Mouse (Mus musculus): ENCODE results near the gene S1pr2. TPM values are rescaled to one million over a fixed set of nuclear protein-coding genes. Genes with fewer than 3 reads are reported as not detected.
A peak's percentile ranks its signal among the peaks of the same experiment; 100 is the strongest.
"Not testable (repeated sequence)": the region's sequence is repeated elsewhere in the genome, so short reads cannot be mapped to it uniquely, and the experiment has no call there.

The S1pr2 gene
- polyA plus RNA-seq, 1 experiment from 2014 or later, result 53.0 TPM

- no peak overlapping the region for H3K9ac ChIP-seq
- H3K27ac ChIP-seq, result no peak overlapping the region
- WGBS, result 39% methylated on average over 1 of the region's 1 CpGs
- no peak overlapping the region for H3K4me3 ChIP-seq
- no peak overlapping the region for H3K4me2 ChIP-seq (replicated peaks)
- peaks cover 8% of the 10 kb centered on the region for H3K4me1 ChIP-seq
- H3K27me3 ChIP-seq, result peaks cover 42% of the 10 kb centered on the region
- H3K36me3 ChIP-seq, result peaks cover 20% of the 10 kb centered on the region
- H3K9me3 ChIP-seq, result no peaks in the 10 kb centered on the region
- ATAC-seq (ENCODE audit: insufficient number of reproducible peaks, insufficient read depth, low FRiP score, low TSS enrichment), result no peak
Observed at GRCm38 (mm10) chr9:21012368-21012767, 35.8 kb upstream of the S1pr2 start.

- WGBS, result 59% methylated on average over 5 of the region's 5 CpGs
- Histone ChIP-seq H3K36me3 (peaks cover 25% of the 10 kb centered on the region), H3K9ac (no peak overlapping the region), H3K9me3 (no peaks in the 10 kb centered on the region), H3K27ac (0 out of 2 replicates have a peak overlapping the region, but pooled peaks have one; percentile 11), H3K27me3 (peaks cover 37% of the 10 kb centered on the region), H3K4me2 (replicated peaks) (no peak overlapping the region), H3K4me1 (peaks cover 8% of the 10 kb centered on the region), H3K4me3 (no peak overlapping the region)
- ATAC-seq (ENCODE audit: insufficient number of reproducible peaks, insufficient read depth, low FRiP score, low TSS enrichment), result no peak
Observed at GRCm38 (mm10) chr9:21011846-21012312, 35.3 kb upstream of the S1pr2 start.

DNA sequence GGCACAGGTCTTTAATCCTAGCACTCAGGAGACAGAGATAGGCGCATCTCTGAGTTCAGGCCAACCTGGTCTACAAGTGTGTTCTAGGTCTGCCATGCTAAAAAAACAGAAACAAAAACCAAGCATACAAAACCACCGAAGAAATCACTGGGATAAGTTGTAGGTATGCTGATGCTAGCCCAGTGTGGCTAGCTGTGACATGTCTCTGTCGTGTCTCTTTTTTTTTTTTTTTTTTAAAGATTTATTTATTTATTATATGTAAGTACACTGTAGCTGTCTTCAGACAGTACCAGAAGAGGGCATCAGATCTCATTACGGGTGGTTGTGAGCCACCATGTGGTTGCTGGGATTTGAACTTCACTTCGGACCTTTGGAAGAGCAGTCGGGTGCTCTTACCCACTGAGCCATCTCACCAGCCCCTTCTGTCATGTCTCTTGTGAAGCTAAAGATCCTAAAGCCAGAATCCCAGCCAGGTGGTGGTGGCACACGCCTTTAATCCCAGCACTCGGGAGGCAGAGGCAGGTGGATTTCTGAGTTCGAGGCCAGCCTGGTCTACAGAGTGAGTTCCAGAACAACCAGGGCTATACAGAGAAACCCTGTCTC lies 34.5 kb upstream of the S1pr2 start:
- 73% methylated on average over 9 of the region's 9 CpGs for WGBS
- H3K4me1 ChIP-seq; H3K9me3 ChIP-seq; H3K4me3 ChIP-seq; H3K4me2 ChIP-seq (replicated peaks); H3K27ac ChIP-seq; ATAC-seq (ENCODE audit: insufficient number of reproducible peaks, insufficient read depth, low FRiP score, low TSS enrichment); H3K9ac ChIP-seq: not testable (repeated sequence)
- Histone ChIP-seq H3K27me3 (peaks cover 29% of the 10 kb centered on the region), H3K36me3 (peaks cover 33% of the 10 kb centered on the region)

DNA sequence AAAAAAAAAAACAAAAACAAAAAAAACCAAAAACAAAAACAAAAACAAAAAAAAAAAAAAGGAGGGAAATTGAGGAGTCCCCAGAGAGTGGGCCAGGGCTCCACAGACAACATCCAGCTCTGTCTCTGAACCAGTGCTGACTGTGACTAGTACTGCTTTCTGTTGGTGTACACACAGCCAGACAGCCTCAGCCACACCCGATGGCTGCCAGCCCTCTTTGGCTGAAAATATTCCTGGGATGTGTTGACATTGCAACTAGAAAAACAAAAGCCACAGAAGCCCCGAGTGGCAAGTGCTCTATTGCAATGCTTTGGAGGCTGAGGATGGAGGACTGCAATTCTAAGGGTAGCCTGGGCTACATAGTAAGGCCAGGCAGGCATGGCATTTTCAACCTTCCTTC lies 33.8 kb upstream of the S1pr2 start:
- Histone ChIP-seq H3K4me1 (peaks cover 4% of the 10 kb centered on the region; the same call in 1 of the 2 replicates), H3K4me2 (replicated peaks) (no peak overlapping the region), H3K27ac (no peak overlapping the region), H3K9me3 (no peaks in the 10 kb centered on the region), H3K9ac (no peak overlapping the region), H3K36me3 (peaks cover 39% of the 10 kb centered on the region), H3K4me3 (no peak overlapping the region), H3K27me3 (peaks cover 22% of the 10 kb centered on the region)
- WGBS, result 74% methylated on average over 2 of the region's 2 CpGs
- ATAC-seq (ENCODE audit: insufficient number of reproducible peaks, insufficient read depth, low FRiP score, low TSS enrichment), result no peak

- H3K4me3 ChIP-seq, result no peak overlapping the region
- H3K4me1 ChIP-seq, result peaks cover 4% of the 10 kb centered on the region
- no peak overlapping the region for H3K4me2 ChIP-seq (replicated peaks)
- peaks cover 6% of the 10 kb centered on the region; the same call in 1 of the 2 replicates for H3K27me3 ChIP-seq
- ATAC-seq (ENCODE audit: insufficient number of reproducible peaks, insufficient read depth, low FRiP score, low TSS enrichment), result no peak
- H3K9me3 ChIP-seq, result no peaks in the 10 kb centered on the region
- H3K36me3 ChIP-seq, result peaks cover 50% of the 10 kb centered on the region
- H3K9ac ChIP-seq, result no peak overlapping the region
- no peak overlapping the region for H3K27ac ChIP-seq
- 86% methylated on average over 7 of the region's 7 CpGs for WGBS
Observed at GRCm38 (mm10) chr9:21008007-21008406, 31.4 kb upstream of the S1pr2 start.

- H3K4me2 ChIP-seq (replicated peaks), result no peak overlapping the region
- no peak overlapping the region for H3K9ac ChIP-seq
- H3K4me1 ChIP-seq, result peaks cover 4% of the 10 kb centered on the region
- WGBS, result 95% methylated on average over 10 of the region's 10 CpGs
- H3K36me3 ChIP-seq, result peaks cover 50% of the 10 kb centered on the region
- ATAC-seq (ENCODE audit: insufficient number of reproducible peaks, insufficient read depth, low FRiP score, low TSS enrichment), result no peak
- H3K27me3 ChIP-seq, result peaks cover 6% of the 10 kb centered on the region; the same call in 1 of the 2 replicates
- H3K4me3 ChIP-seq, result no peak overlapping the region
- H3K27ac ChIP-seq, result no peak overlapping the region
- no peaks in the 10 kb centered on the region for H3K9me3 ChIP-seq
Observed at GRCm38 (mm10) chr9:21007313-21007952, 30.9 kb upstream of the S1pr2 start.

DNA sequence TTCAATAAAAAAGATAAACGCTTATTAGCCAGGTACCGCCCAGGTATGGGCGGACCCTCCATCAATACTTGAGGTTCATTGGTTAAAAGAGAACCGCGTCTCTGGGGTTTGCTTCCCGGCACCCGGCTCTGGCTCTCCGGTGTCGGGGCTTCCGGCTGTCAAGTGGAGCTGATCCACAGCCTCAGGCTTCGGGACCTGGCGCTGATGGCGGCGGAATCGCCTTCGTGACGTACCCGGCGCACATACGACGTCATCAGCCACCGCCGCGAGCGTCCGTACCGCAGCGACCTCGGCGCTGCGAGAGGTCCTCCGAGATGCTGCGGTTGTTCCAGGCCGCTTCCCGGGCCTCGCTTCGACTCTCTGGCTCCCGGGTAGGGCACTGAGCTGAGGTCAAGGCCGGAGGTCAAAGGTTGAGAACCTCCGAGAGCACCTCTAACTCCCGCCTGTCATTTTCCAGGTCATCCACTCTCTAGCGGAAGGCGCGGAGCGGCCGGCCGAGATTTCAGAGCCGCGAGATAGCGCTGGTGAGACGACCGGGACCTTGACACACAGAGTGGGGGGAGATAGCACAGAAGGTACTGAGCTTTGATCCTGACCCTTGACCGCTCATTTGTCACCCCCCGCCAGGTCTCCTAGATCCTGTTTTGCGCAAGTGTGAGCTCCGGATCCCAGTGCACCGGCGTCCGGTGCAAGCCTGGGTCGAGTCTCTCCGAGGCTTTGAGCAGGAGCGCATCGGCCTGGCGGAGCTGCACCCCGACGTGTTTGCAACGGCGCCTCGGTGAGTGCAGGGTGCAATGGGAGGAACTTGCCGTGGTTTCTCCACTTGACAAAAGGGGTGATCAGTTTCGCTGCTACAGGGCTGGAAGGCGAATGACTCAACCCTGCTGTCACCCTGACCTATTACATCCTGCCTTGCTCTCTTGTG lies 26.3 kb upstream of the S1pr2 start, which contains the start of gene Mrpl4:
TSS of gene Mrpl4 (plus strand) at position 112 of the 925 bp plus-strand sequence.
- peaks cover 35% of the 10 kb centered on the region for H3K36me3 ChIP-seq
- H3K4me2 ChIP-seq (replicated peaks), result peak within 1 kb of the TSS; percentile 86
- peak within 1 kb of the TSS; percentile 92 for H3K4me3 ChIP-seq
- no peaks in the 10 kb centered on the region for H3K27me3 ChIP-seq
- no peaks in the 10 kb centered on the region for H3K9me3 ChIP-seq
- peaks cover 4% of the 10 kb centered on the region for H3K4me1 ChIP-seq
- WGBS, result under 1% methylated on average over 72 of the region's 72 CpGs
- H3K27ac ChIP-seq, result peak within 1 kb of the TSS; percentile 83
- ATAC-seq (ENCODE audit: insufficient number of reproducible peaks, insufficient read depth, low FRiP score, low TSS enrichment), result peak; percentile 74
- peak within 1 kb of the TSS; percentile 76 for H3K9ac ChIP-seq

DNA sequence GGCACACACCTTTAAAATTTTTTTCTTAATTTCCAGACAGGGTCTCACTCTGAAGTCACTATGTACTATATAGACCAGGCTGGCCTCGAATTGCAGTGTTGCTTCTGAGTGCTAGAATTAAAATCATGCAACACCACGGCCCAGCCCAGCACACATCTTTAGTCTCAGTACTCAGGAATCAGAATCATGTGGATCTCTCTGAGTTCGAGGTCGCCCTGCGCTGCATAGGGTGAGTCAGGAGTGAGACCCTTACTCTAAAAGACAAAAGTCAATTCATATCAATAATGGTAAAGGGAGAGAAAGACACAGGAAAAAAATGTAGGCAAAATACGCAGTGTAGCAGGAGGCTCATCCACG lies 25.7 kb upstream of the S1pr2 start:
- 13% methylated on average over 7 of the region's 7 CpGs for WGBS
- H3K36me3 ChIP-seq, result peaks cover 29% of the 10 kb centered on the region
- H3K4me3 ChIP-seq, result peak overlapping the region; percentile 92
- H3K4me1 ChIP-seq, result peaks cover 4% of the 10 kb centered on the region
- no peaks in the 10 kb centered on the region for H3K9me3 ChIP-seq
- H3K27ac ChIP-seq, result peak overlapping the region; percentile 83; the same call in 1 of the 2 replicates
- H3K9ac ChIP-seq, result peak overlapping the region; percentile 76
- ATAC-seq (ENCODE audit: insufficient number of reproducible peaks, insufficient read depth, low FRiP score, low TSS enrichment), result no peak
- H3K4me2 ChIP-seq (replicated peaks), result peak overlapping the region; percentile 86
- H3K27me3 ChIP-seq, result no peaks in the 10 kb centered on the region

DNA sequence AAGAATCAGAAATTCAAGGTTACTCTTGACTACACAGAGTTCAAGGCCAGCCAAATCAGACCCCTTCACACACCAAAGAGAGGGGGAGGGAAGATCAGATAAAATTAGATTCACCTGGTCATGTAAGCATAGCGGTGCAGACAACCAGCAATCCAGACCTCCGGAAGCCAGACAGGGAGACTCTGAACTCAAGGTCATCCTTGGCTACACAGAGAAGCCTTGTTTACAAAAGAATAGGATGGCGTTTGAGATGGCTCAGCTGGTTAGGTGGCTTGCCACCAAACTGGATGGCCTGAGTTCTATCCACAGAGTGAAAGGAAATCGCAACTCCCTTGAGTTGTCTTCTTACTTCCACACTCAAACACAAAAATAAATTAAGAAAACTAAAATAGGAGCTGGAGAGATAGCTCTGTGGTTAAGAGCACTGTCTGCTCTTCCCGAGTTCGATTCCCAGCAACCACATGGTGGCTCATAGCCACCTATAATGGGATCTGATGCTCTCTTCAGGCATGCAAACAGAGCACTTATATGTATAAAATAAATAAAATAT lies 25.1 kb upstream of the S1pr2 start:
- 67% methylated on average over 6 of the region's 6 CpGs for WGBS
- Histone ChIP-seq H3K9me3 (no peaks in the 10 kb centered on the region), H3K4me2 (replicated peaks) (no peak overlapping the region), H3K9ac (no peak overlapping the region), H3K4me1 (peaks cover 4% of the 10 kb centered on the region), H3K36me3 (peaks cover 24% of the 10 kb centered on the region), H3K4me3 (no peak overlapping the region), H3K27me3 (no peaks in the 10 kb centered on the region), H3K27ac (no peak overlapping the region)
- ATAC-seq (ENCODE audit: insufficient number of reproducible peaks, insufficient read depth, low FRiP score, low TSS enrichment), result no peak

DNA sequence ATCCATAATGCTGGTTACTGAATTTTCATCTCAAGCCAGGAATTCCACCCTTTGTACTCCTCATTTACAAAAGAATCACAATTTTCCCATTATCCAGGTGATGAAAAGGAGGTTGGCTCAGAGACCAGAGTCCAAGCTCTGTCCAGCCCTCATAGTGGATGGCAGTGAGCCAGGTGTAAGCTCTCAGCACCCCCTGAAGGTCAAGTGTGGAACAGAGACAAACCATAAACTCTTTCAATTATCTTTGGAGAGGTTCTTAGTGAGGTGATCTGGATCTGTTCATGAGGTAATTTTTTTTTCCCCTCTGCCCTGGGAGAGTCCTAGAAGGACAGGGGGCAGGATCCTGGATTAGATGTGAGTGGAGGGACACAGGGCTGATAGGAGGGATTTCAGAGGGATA lies 24.2 kb upstream of the S1pr2 start:
- no peak overlapping the region for H3K4me2 ChIP-seq (replicated peaks)
- H3K27ac ChIP-seq, result no peak overlapping the region
- no peaks in the 10 kb centered on the region for H3K9me3 ChIP-seq
- H3K9ac ChIP-seq, result no peak overlapping the region
- peaks cover 4% of the 10 kb centered on the region for H3K4me1 ChIP-seq
- H3K36me3 ChIP-seq, result peaks cover 15% of the 10 kb centered on the region
- H3K4me3 ChIP-seq, result no peak overlapping the region
- no peak for ATAC-seq (ENCODE audit: insufficient number of reproducible peaks, insufficient read depth, low FRiP score, low TSS enrichment)
- no peaks in the 10 kb centered on the region for H3K27me3 ChIP-seq

DNA sequence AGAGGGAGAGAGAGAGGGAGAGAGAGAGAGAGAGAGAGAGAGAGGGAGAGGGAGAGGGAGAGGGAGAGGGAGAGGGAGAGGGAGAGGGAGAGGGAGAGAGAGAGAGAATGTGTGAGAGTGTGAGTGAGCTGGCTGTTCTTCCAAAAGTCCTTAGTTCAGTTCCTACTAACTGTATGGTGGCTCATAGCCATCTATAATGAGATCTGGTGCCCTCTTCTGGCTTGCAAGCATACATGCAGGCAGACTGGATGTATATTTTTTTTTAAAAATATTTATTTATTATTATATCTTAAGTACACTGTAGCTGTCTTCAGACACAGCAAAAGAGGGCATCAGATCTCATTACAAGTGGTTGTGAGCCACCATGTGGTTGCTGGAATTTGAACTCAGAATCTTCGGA lies 21.8 kb upstream of the S1pr2 start:
- not testable (repeated sequence) for H3K27me3 ChIP-seq; ATAC-seq (ENCODE audit: insufficient number of reproducible peaks, insufficient read depth, low FRiP score, low TSS enrichment); H3K4me1 ChIP-seq; H3K4me2 ChIP-seq (replicated peaks); H3K9me3 ChIP-seq; H3K36me3 ChIP-seq; H3K27ac ChIP-seq; H3K9ac ChIP-seq; H3K4me3 ChIP-seq
- 70% methylated on average over 1 of the region's 1 CpGs for WGBS

All from embryonic facial prominence, embryonic 12.5 days (tissue).